Mouse (Mus musculus): Measurements from ENCODE around the gene Gm36210.

Gene Gm36210

DNA sequence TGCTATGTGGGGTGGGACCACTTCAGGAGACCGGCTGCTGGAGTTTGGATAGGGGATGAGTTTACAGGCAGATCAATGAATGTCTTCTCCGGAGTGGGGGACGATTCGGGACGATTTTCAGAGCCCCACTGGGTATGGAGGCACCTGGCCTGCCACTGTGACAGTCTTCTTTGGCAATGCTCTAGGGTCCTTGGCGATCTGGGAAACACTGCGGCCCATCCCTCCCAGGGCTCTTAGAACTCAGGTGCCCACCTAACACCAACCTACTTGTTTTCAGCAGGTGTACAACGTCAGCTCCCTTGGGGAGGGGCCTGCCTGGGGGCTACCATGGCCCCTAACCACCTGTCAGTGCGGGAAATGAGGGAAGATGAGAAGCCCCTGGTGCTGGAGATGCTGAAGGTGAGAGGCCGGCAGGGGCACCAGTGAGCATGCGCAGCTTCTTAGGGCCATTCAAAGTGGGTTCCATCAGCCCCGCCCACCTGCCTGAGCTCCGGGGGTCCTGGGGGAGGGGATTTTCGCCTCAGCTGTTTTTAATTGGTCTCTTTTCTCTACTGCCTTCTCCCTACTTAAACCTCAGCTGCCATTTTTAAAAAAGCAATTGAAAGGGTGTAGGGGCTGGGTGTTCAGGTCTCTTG, 16.7 kb upstream of the Gm36210 start:
- DNase-seq (ENCODE audit: low spot score in 2 of 2), result no peak

DNA sequence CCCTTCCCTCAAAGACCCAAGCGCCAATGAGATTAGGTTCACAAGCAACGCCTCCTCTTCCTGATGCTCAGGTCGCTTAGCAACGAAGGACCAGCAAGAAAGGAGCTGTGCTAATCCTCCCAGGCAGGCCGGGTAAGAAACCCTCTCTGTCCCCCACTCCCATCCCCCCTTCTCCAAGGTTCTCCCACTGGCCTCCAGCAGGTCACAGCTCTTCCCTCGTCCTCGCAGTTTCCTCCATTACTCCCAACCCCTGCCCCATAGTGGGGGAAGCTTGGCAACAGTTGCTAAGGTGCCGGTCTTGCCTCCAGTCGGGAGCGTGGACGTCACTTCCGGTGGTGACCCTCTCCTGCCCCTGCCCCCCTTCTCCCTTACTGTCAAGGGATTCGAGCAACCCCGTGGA, 16.2 kb upstream of the Gm36210 start:
- DNase-seq (ENCODE audit: low spot score in 2 of 2), result peak in 1 of 2 experiments; percentile 61

DNA sequence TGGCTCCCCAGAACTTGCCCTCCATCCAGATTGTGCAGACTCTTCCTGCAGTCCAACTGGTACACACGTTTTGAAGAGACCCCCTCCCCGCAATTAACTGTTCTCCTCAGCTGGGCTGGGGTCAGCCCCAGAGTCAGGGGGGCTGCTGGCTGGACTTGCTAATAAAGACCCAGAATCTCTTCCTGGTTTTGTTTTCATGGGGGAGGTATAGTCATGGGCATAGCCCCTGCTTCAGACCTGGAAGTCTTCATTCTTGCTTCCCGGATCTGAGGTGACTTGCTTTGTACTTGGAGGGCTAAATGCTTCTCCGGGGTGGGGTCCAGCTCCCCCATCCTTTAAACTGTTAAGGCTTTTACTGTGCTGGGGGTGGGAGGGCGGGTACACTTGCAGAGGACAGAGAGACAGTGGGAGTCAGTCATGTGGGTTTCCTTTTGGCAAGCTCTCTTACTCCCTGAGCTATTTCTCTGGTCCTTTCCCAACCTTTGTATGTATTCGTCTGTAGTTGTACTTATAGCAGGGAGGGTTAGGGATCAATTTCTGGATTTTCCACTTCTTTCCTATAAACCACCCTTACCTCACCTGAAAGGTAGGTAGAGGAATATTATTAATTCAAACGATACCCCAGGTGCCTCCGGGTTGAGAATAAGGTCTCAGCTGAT, 15.6 kb upstream of the Gm36210 start, which contains the start of gene Nat14:
Gene Nat14, plus strand, starts transcription at position 205 of the 659 bp plus-strand sequence.
- DNase-seq (ENCODE audit: low spot score in 2 of 2), result no peak

- DNase-seq (ENCODE audit: low spot score in 2 of 2), result peak in 1 of 2 experiments; percentile 65
Observed at GRCm38 (mm10) chr7:4920976-4921823, 14.9 kb upstream of the Gm36210 start.

GRCm38 (mm10) chr7:4920496-4920895, 14.2 kb upstream of the Gm36210 start:
- DNase-seq (ENCODE audit: low spot score in 2 of 2), result peak in 1 of 2 experiments; percentile 60

DNA sequence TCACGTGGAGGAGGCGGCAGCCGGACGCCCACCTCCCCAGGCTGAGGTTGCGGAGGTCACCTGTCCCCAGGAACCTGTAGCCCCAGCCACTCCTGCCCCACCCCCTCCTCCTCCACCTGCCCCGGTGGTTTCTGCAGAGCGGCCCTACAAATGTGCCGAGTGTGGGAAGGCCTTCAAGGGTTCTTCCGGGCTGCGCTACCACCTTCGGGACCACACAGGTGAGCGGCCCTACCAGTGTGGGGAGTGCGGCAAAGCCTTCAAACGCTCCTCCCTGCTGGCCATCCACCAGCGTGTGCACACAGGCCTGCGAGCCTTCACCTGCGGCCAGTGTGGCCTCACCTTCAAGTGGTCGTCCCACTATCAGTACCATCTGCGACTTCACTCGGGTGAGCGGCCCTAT, 13.7 kb upstream of the Gm36210 start:
- DNase-seq (ENCODE audit: low spot score in 2 of 2), result no peak

GRCm38 (mm10) chr7:4919096-4919495, 12.8 kb upstream of the Gm36210 start:
- DNase-seq (ENCODE audit: low spot score in 2 of 2), result no peak

DNA sequence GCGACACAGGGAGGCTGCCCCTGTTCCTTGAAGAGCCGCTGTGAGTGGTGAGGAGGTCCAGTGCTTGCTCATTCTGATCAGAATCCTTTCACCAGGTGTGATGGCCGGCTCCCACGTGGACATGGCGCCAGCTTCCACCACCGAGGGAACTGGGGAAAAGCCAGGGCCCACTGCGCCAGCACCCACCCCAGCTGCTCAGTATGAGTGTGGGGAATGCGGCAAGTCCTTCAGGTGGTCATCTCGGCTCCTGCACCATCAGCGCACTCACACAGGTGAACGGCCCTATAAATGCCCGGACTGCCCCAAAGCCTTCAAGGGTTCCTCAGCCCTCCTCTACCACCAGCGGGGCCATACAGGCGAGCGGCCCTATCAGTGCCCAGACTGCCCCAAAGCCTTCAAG, 12.4 kb upstream of the Gm36210 start:
- DNase-seq (ENCODE audit: low spot score in 2 of 2), result peak in 1 of 2 experiments; percentile 65

DNA sequence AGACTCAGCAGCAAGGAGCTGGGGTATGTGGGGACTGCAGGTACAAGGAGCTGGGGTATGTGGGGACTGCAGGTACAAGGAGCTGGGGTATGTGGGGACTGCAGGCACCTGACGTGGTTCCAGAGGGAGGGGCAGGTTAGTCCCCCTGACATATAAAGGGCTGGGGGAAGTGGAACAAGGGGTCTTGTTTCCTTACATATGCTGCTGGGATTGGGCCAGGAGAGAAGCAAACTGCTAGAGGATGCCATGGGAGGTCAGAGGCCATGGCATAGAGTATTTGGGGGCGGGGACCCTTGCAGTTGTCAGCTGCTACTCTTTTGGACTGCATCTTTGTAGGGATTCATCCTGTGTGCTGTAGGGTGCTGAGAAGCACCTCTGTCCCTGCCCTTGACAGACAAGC, 11.2 kb upstream of the Gm36210 start:
- DNase-seq (ENCODE audit: low spot score in 2 of 2), result no peak

- peak in 1 of 2 experiments; percentile 67 for DNase-seq (ENCODE audit: low spot score in 2 of 2)
Observed at GRCm38 (mm10) chr7:4915669-4916416, 9.5 kb upstream of the Gm36210 start.

DNA sequence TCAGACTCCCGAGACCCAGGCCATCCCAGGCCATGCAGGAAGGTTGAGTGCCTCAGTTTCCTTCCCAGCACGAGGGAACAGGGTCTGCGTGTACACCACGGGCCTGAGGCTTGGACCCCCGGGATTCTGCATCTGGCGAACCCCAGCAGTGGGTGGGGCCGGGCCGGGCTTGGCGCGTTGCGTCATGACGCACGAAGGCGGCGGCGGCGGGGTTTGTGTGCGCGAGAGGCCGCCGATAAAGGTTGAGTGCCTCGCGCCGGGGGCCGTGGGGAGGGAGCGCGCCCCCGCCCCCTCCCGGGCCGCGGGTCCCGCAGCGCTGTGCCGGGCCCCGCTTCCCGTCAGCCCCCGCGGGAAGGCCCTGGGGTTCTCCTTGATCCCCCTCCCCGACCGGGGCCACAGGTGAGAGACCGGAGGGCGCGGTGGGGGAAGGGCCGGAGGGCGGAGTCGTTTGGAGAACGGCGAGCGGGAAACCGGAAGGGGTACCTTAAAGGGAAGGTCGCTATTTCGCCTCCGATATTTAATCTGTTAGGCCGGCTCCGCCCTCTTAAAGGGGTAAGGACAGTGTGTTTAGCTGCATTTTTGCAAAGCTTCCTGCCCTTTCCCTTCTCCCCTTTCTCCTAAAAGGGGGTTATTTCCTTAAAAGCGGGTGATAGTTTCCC, 8.8 kb upstream of the Gm36210 start, which contains the start of gene Zfp628:
Gene Zfp628, plus strand, starts transcription at position 211 of the 659 bp plus-strand sequence.
- DNase-seq (ENCODE audit: low spot score in 2 of 2), result peak; percentile 92 to 97

GRCm38 (mm10) chr7:4912248-4912647, 5.9 kb upstream of the Gm36210 start:
- no peak for DNase-seq (ENCODE audit: low spot score in 2 of 2)

DNA sequence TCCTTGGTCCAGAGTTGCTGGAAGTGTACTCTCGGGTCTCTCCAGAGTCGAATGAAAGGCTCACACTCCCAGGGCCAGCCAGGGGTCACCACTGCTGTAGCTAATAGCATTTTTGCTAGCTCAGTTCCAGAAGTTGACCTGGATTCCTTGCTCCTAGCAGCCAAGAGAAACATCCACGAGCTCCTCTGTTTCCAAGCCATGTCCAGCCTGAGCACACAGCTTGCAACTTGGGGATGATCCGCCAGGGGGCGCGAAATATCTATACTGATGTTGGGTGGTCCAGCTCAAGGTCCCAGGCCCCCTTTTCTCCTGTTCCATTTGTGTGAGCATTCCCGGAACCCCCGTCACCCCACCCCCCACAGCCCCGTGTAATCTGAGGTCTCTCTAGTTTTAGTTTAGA, 5.2 kb upstream of the Gm36210 start:
- DNase-seq (ENCODE audit: low spot score in 2 of 2), result peak; percentile 44 to 79

GRCm38 (mm10) chr7:4902404-4902803, 3.9 kb downstream of the Gm36210 start:
- DNase-seq (ENCODE audit: low spot score in 2 of 2), result no peak

GRCm38 (mm10) chr7:4901171-4901570, 5.1 kb downstream of the Gm36210 start:
- DNase-seq (ENCODE audit: low spot score in 2 of 2), result peak; percentile 68 to 85

DNA sequence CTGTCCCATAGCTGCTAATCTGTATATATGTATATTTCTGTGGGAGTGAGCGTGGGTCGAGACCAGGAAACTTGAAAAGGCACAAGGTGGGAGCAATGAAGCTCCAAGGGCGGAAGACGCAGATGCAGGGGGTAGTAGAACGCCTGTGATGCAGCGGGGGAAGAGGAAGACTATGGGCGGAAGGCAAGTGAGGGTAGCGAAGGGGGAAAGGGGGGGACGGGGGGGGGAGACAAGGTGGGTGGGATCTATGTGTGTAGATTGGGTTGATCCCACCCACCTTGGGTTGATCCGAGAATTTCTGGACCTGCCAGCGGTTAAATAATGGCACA, 5.8 kb downstream of the Gm36210 start:
- DNase-seq (ENCODE audit: low spot score in 2 of 2), result no peak

GRCm38 (mm10) chr7:4899649-4900522, 6.4 kb downstream of the Gm36210 start:
- DNase-seq (ENCODE audit: low spot score in 2 of 2), result no peak

DNA sequence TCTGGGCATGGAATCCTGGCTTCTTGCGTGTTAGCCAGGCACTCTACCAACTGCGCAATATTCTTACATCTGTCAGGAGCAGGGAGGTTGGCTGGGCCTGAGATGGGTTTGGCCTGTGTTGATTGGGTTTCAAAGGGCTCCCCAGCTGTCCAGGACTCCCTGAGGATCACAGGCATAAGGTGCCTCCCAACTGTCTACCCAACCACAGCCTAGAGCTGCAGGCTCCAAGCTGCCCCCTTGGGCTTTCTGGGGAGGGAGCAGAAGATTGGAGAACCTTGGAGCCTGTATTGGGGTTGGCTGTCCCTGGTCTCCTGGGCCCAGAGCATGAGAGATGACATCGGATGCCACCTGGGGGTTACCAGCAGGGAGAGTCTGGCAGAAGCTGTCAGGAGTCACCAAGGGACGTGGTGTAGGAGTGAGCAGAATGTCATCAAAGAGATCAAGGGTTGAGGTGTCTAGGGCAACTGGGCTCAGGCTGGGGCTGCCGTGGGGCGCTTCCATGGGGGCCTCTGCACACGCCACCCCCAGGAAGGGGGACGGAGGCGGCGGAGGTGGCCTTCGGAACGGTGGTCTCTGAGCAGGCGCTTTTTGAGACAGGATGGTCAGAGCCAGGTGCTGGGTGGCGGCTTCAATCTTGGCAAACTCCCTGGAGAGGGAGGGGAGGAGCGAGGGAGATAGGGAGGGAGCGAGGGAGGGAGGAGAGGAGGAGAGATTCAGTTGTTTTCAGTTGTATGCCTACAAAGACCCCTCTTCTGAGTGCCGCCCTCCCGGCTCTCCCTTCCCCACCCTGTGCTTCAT, 7.3 kb downstream of the Gm36210 start:
- DNase-seq (ENCODE audit: low spot score in 2 of 2), result no peak

DNA sequence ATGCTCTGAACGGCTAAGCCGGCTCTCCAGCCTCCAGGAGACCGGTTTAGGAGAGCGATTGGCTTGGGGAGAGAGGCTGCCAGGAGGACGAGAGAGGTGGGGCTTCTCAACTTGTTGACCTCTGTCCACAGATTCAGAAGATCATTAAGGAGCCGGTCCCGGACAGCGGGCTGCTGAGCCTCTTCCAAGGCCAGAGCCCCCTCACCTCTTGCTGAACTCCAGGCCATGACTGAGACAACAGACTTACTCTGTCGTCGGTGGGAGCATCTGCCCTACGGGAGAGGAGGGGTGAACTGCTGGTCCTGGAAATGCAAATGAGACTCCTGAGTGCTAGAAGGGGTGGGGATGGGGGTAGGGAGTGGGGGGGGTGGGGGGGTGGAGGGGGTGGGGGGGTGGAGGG, 11.1 kb downstream of the Gm36210 start:
- no peak for DNase-seq (ENCODE audit: low spot score in 2 of 2)

Measured in spleen, postnatal 4 days (tissue).